Mouse (Mus musculus) intestine, embryonic 15.5 days (tissue): ENCODE results near the gene Pithd1. TPM values are rescaled to one million over a fixed set of nuclear protein-coding genes. Genes with fewer than 3 reads are reported as not detected.
A peak's percentile ranks its signal among the peaks of the same experiment; 100 is the strongest.
"Not testable (repeated sequence)": the region's sequence is repeated elsewhere in the genome, so short reads cannot be mapped to it uniquely, and the experiment has no call there.

Experiments used
- ATAC-seq: fragments of 200-750 bp; cut with Nextera tagmentation; 2 replicates; pipeline ENCODE4 v1.8.0; 2017; ENCODE audit warnings: moderate TSS enrichment, moderate library complexity
- H3K27ac ChIP-seq: fragments of 300-500 bp; sonication (generic); 2 replicates; pipeline ENCODE4 v1.5.1; 2015; ENCODE audit warnings: mild to moderate bottlenecking, inconsistent platforms
- H3K27me3 ChIP-seq: fragments of 300-500 bp; sonication (generic); replicated peaks from 2 replicates; pipeline ENCODE4 v1.6.1; 2015; ENCODE audit warnings: inconsistent platforms
- H3K36me3 ChIP-seq: fragments of 300-500 bp; sonication (generic); 2 replicates; pipeline ENCODE4 v1.6.1; 2015; ENCODE audit warnings: inconsistent platforms
- H3K4me1 ChIP-seq: fragments of 300-500 bp; sonication (generic); replicated peaks from 2 replicates; pipeline ENCODE4 v1.6.1; 2015; ENCODE audit warnings: inconsistent platforms
- H3K4me2 ChIP-seq: fragments of 300-500 bp; sonication (generic); replicated peaks from 2 replicates; pipeline ENCODE4 v1.6.1; 2015; ENCODE audit warnings: mild to moderate bottlenecking, inconsistent platforms
- H3K4me3 ChIP-seq: fragments of 300-500 bp; sonication (generic); replicated peaks from 2 replicates; pipeline ENCODE4 v1.5.1; 2015; ENCODE audit warnings: inconsistent platforms
- H3K9ac ChIP-seq: fragments of 300-500 bp; sonication (generic); 2 replicates; pipeline ENCODE4 v1.6.1; 2015; ENCODE audit warnings: inconsistent platforms
- H3K9me3 ChIP-seq: fragments of 300-500 bp; sonication (generic); 2 replicates; pipeline ENCODE4 v1.6.1; 2016; ENCODE audit warnings: inconsistent platforms
- WGBS: fragments of 180-500 bp; shearing (Covaris S2); methylation state at CpG from one replicate; pipeline ENCODE4 v1.1.7; 2015; 5-methylcytosine and 5-hydroxymethylcytosine counted together
- polyA plus RNA-seq: library from polyadenylated mRNA; unstranded; fragments of >200 nt; fragmentation: Nextera tagmentation; extraction: Ambion mirVana; gene quantifications from 2 replicates; pipeline ENCODE4 v1.2.1, GENCODE M21; 2015

Gene Pithd1
- polyA plus RNA-seq, 1 experiment from 2014 or later, result 51.6 TPM

- no peaks in the 10 kb centered on the region for H3K9me3 ChIP-seq
- H3K27me3 ChIP-seq, result no peaks in the 10 kb centered on the region
- no peak overlapping the region for H3K27ac ChIP-seq
- WGBS, result 95% methylated on average over 3 of the region's 3 CpGs
- H3K36me3 ChIP-seq, result peaks cover 18% of the 10 kb centered on the region
- no peak overlapping the region for H3K4me3 ChIP-seq
- ATAC-seq, result no peak
- H3K9ac ChIP-seq, result no peak overlapping the region
- H3K4me2 ChIP-seq, result no peak overlapping the region
- peaks cover 2% of the 10 kb centered on the region; the same call in 1 of the 2 replicates for H3K4me1 ChIP-seq
Measured at GRCm38 (mm10) chr4:135951505-135951904, 35.6 kb downstream of the Pithd1 start.

- Histone ChIP-seq H3K27me3 (no peaks in the 10 kb centered on the region), H3K4me1 (peaks cover 7% of the 10 kb centered on the region), H3K9me3 (no peaks in the 10 kb centered on the region), H3K9ac (no peak overlapping the region), H3K4me3 (no peak overlapping the region), H3K4me2 (no peak overlapping the region), H3K36me3 (peaks cover 16% of the 10 kb centered on the region), H3K27ac (no peak overlapping the region)
- ATAC-seq, result no peak
- 74% methylated on average over 6 of the region's 6 CpGs for WGBS
Measured at GRCm38 (mm10) chr4:135950365-135950764, 36.7 kb downstream of the Pithd1 start.

GRCm38 (mm10) chr4:135949911-135950310 is 37.2 kb downstream of the Pithd1 start:
- 56% methylated on average over 6 of the region's 6 CpGs for WGBS
- Histone ChIP-seq H3K27ac (no peak overlapping the region), H3K27me3 (no peaks in the 10 kb centered on the region), H3K4me3 (no peak overlapping the region), H3K4me1 (peaks cover 7% of the 10 kb centered on the region), H3K9ac (no peak overlapping the region), H3K9me3 (no peaks in the 10 kb centered on the region), H3K4me2 (no peak overlapping the region), H3K36me3 (peaks cover 15% of the 10 kb centered on the region)
- no peak for ATAC-seq

GRCm38 (mm10) chr4:135949475-135949874 is 37.6 kb downstream of the Pithd1 start:
- H3K4me3 ChIP-seq, result no peak overlapping the region
- peaks cover 7% of the 10 kb centered on the region for H3K4me1 ChIP-seq
- H3K27me3 ChIP-seq, result no peaks in the 10 kb centered on the region
- WGBS, result 80% methylated on average over 10 of the region's 10 CpGs
- no peak overlapping the region for H3K27ac ChIP-seq
- no peak overlapping the region for H3K9ac ChIP-seq
- ATAC-seq, result no peak
- H3K9me3 ChIP-seq, result no peaks in the 10 kb centered on the region
- no peak overlapping the region for H3K4me2 ChIP-seq
- H3K36me3 ChIP-seq, result peaks cover 12% of the 10 kb centered on the region

GRCm38 (mm10) chr4:135948142-135948541 is 38.9 kb downstream of the Pithd1 start:
- Histone ChIP-seq H3K9ac (no peak overlapping the region), H3K27me3 (no peaks in the 10 kb centered on the region), H3K9me3 (no peaks in the 10 kb centered on the region), H3K27ac (peak overlapping the region; percentile 7; the same call in 1 of the 2 replicates), H3K4me2 (peak overlapping the region; percentile 77), H3K4me3 (no peak overlapping the region), H3K4me1 (peaks cover 7% of the 10 kb centered on the region), H3K36me3 (peaks cover 12% of the 10 kb centered on the region)
- no peak for ATAC-seq
- WGBS, result 85% methylated on average over 8 of the region's 8 CpGs

- 1% methylated on average over 28 of the region's 28 CpGs for WGBS
- peak overlapping the region; percentile 88 for H3K4me3 ChIP-seq
- H3K36me3 ChIP-seq, result peaks cover 5% of the 10 kb centered on the region
- H3K27ac ChIP-seq, result peak overlapping the region; percentile 76
- peak overlapping the region; percentile 77 for H3K4me2 ChIP-seq
- no peaks in the 10 kb centered on the region for H3K27me3 ChIP-seq
- peak overlapping the region; percentile 88 for H3K9ac ChIP-seq
- peaks cover 7% of the 10 kb centered on the region for H3K4me1 ChIP-seq
- peak; percentile 47 for ATAC-seq
- H3K9me3 ChIP-seq, result no peaks in the 10 kb centered on the region
Measured at GRCm38 (mm10) chr4:135946659-135947301, 40.3 kb downstream of the Pithd1 start.

- H3K27ac ChIP-seq, result peak within 1 kb of the TSS; percentile 76
- H3K4me1 ChIP-seq, result peaks cover 7% of the 10 kb centered on the region
- H3K4me2 ChIP-seq, result peak within 1 kb of the TSS; percentile 77
- peak; percentile 96 for ATAC-seq
- peak within 1 kb of the TSS; percentile 88 for H3K4me3 ChIP-seq
- 0% methylated on average over 23 of the region's 23 CpGs for WGBS
- peak within 1 kb of the TSS; percentile 88 for H3K9ac ChIP-seq
- H3K36me3 ChIP-seq, result peaks cover under 1% of the 10 kb centered on the region
- H3K27me3 ChIP-seq, result no peaks in the 10 kb centered on the region
- no peaks in the 10 kb centered on the region for H3K9me3 ChIP-seq
Measured at GRCm38 (mm10) chr4:135946278-135946658, 40.8 kb downstream of the Pithd1 start, which contains the start of gene Hmgcl. Gene Hmgcl (plus strand): TSS chr4:135946448.

GRCm38 (mm10) chr4:135945706-135946105 is 41.4 kb downstream of the Pithd1 start:
- Histone ChIP-seq H3K27me3 (no peaks in the 10 kb centered on the region), H3K4me2 (peak overlapping the region; percentile 77), H3K27ac (peak overlapping the region; percentile 76), H3K4me3 (peak overlapping the region; percentile 88), H3K9ac (peak overlapping the region; percentile 41), H3K4me1 (peaks cover 7% of the 10 kb centered on the region), H3K36me3 (peaks cover 5% of the 10 kb centered on the region; the same call in 1 of the 2 replicates), H3K9me3 (no peaks in the 10 kb centered on the region)
- peak; percentile 41 for ATAC-seq
- WGBS, result 70% methylated on average over 10 of the region's 10 CpGs

GRCm38 (mm10) chr4:135943389-135943788 is 43.7 kb downstream of the Pithd1 start:
- Histone ChIP-seq H3K36me3 (peaks cover 10% of the 10 kb centered on the region; the same call in 1 of the 2 replicates), H3K4me2 (no peak overlapping the region), H3K27ac (no peak overlapping the region), H3K9ac (no peak overlapping the region), H3K27me3 (no peaks in the 10 kb centered on the region), H3K9me3 (no peaks in the 10 kb centered on the region), H3K4me1 (peaks cover 7% of the 10 kb centered on the region), H3K4me3 (no peak overlapping the region)
- WGBS, result 58% methylated on average over 4 of the region's 4 CpGs
- no peak for ATAC-seq

- ATAC-seq, result no peak
Measured at GRCm38 (mm10) chr4:135942193-135942592, 44.9 kb downstream of the Pithd1 start.

GRCm38 (mm10) chr4:135941026-135941425 is 46.0 kb downstream of the Pithd1 start:
- H3K27ac ChIP-seq, H3K27me3 ChIP-seq, H3K9me3 ChIP-seq, ATAC-seq, H3K4me2 ChIP-seq, H3K4me3 ChIP-seq, H3K9ac ChIP-seq, H3K4me1 ChIP-seq: not testable (repeated sequence)
- peaks cover 10% of the 10 kb centered on the region; the same call in 1 of the 2 replicates for H3K36me3 ChIP-seq
- WGBS, result 85% methylated on average over 8 of the region's 8 CpGs

More at GRCm38 (mm10) chr4:135942193-135942592, 44.9 kb downstream of the Pithd1 start:
- Histone ChIP-seq H3K36me3 (peaks cover 10% of the 10 kb centered on the region; the same call in 1 of the 2 replicates), H3K9me3 (no peaks in the 10 kb centered on the region), H3K4me1 (peaks cover 6% of the 10 kb centered on the region), H3K4me2 (no peak overlapping the region), H3K27ac (no peak overlapping the region), H3K4me3 (no peak overlapping the region), H3K9ac (no peak overlapping the region), H3K27me3 (no peaks in the 10 kb centered on the region)
- 76% methylated on average over 6 of the region's 6 CpGs for WGBS

- H3K9me3 ChIP-seq, result no peaks in the 10 kb centered on the region
- WGBS, result 77% methylated on average over 7 of the region's 7 CpGs
- ATAC-seq, result no peak
- H3K36me3 ChIP-seq, result peaks cover 10% of the 10 kb centered on the region; the same call in 1 of the 2 replicates
- no peak overlapping the region for H3K27ac ChIP-seq
- no peaks in the 10 kb centered on the region for H3K4me1 ChIP-seq
- H3K4me2 ChIP-seq, result no peak overlapping the region
- H3K9ac ChIP-seq, result no peak overlapping the region
- no peak overlapping the region for H3K4me3 ChIP-seq
- no peaks in the 10 kb centered on the region for H3K27me3 ChIP-seq
Measured at GRCm38 (mm10) chr4:135938858-135939257, 48.2 kb downstream of the Pithd1 start.

GRCm38 (mm10) chr4:135935502-135935901 is 51.6 kb downstream of the Pithd1 start:
- Histone ChIP-seq H3K9ac (no peak overlapping the region), H3K4me3 (no peak overlapping the region), H3K27ac (no peak overlapping the region), H3K4me2 (no peak overlapping the region), H3K36me3 (peaks cover 17% of the 10 kb centered on the region; the same call in 1 of the 2 replicates), H3K4me1 (no peaks in the 10 kb centered on the region), H3K27me3 (no peaks in the 10 kb centered on the region), H3K9me3 (no peaks in the 10 kb centered on the region)
- ATAC-seq, result no peak
- 63% methylated on average over 5 of the region's 5 CpGs for WGBS
